Mouse (Mus musculus) gastrocnemius, postnatal 10 days (tissue): ENCODE measurements around the gene Smyd3. TPM values are rescaled to one million over a fixed set of nuclear protein-coding genes. Genes with fewer than 3 reads are reported as not detected.

Experiments used
- DNase-seq: peaks from one replicate; pipeline ENCODE4 v3.0.0; 2021; ENCODE audit warnings: mixed read lengths
- total RNA-seq, 2 experiments: library from RNA; stranded (reverse); gene quantifications; 2 replicates each; pipeline ENCODE4 v1.2.3; 2021

The Smyd3 gene
- total RNA-seq, 2 experiments from 2014 or later: 5.8 to 6.1 TPM

- no peak for DNase-seq
These were observed 457.5 kb downstream of the Smyd3 start for GRCm38 (mm10) chr1:179060113-179060955.

DNA sequence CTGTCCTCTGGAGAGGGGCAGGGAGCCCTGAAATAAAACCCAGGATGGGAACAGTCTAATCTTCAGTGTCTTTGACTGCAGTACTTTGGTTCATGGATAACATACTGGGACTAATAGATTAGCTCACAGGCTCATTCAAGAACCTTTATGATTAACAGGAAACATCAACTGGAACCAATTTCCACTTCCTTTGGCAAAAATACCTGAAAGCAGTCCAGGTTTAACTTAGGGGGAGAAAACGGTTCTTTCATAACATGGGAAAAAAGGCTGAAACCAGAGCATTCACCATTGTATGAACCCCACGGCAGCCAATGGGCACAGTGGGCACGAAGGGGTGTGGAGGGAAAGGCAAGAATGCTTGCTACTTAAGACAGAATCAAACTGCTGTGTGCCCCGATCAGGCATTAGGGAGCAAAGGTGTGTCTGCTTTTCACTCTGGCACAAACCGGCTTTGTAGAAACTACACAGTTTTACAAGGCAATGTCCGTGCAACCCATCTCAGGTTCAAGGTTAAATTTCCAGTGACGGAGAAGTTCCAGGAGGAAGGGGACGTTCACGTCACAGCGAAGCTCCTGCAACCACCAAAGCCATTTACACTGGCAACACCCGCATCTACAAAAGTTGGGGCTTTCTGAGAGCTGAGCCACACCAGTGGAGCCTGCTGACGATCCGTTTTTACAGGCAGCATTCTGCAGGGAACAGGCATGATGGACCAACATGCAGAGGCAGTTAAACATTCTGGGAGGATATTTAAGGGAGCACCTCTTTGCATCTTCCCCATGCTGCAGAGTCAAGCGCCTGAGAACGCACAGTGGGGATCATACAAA, 458.3 kb downstream of the Smyd3 start:
- DNase-seq: no peak

DNA sequence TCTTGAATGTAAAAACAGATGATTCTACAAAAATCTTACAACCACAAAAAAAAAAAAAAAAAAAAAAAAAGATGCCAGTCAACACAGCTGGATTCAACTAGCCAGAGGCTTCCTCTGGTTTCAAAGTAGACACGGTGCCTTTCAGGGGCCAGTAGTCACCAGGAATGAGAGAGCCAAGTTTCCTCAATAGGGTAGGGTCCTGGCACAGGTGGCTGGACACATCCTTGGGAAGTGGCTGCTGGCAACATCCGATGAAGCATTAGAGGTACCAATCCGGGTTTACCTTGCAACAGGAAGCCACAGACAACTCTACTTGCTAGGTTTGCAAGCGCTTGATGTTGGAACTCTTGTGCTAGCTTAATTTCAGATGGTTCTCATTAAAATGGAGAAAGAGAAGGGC, 459.2 kb downstream of the Smyd3 start:
- no peak for DNase-seq

DNA sequence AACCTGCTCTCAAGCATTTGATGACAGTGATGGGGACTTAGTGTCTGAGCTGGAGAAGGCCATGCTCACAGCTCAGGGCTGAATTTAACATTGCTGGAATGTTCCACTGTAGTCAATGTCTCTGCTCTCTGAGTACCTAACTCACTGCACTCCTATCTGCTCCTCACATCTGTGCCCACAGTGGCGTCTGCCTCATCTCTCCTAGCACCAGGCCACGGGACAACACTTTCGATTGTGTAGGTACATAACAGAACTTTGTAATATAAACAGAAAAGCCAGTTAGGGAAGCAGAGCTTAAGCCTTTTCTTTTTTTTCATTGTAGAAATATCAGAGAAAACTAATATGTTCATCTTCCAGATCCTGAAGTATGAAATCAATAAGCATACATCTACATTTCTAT, 462.1 kb downstream of the Smyd3 start:
- DNase-seq: no peak

GRCm38 (mm10) chr1:179054385-179055116, 463.3 kb downstream of the Smyd3 start:
- DNase-seq: no peak

- no peak for DNase-seq
These were observed 465.2 kb downstream of the Smyd3 start for GRCm38 (mm10) chr1:179052545-179053180.

GRCm38 (mm10) chr1:179047931-179048596, 469.8 kb downstream of the Smyd3 start:
- no peak for DNase-seq

DNA sequence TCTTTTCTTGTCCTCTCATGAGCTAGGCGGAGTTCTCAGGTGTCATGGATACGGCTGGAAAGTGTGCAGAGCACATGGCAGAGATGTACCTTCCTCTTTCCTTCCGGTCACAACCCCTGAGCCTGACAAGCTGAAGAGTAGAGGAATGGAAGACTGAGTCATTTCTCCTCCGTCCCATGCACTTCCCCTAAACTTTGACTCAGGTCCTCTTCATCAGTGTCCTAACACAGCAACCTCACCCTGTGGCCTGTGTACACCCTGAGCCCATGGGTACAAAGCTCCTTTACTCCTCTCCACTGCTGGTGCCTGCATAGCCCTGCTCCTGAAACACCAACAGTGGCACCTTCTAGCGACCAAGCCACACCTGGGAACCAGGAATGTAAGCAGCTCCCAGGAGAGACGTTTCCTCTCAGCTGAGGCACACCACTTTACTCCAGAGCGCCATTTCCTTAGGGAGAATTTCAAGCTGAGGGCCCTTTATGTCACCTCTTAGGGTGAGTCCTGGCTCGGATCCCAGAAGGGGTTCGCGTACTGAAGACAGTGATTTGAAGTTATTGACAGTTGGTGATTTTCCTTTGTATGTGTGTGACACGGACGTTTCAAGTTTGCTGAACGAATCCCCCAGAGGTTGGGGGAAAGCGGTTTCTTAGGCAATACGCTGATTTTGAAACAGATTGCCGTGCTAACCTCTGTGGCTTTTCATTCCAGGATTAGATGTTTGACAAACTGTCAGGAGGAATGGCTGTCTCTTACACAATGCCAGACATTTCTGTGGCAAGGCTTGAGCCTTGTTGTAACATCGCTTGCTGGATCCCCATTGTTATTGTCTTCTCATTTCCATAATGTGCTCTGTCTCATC, 471.8 kb downstream of the Smyd3 start:
- no peak for DNase-seq

- DNase-seq: no peak
These were observed 473.7 kb downstream of the Smyd3 start for GRCm38 (mm10) chr1:179044165-179044564.

GRCm38 (mm10) chr1:179043644-179044043, 474.2 kb downstream of the Smyd3 start:
- no peak for DNase-seq

- no peak for DNase-seq
These were observed 475.9 kb downstream of the Smyd3 start for GRCm38 (mm10) chr1:179041905-179042337.

DNA sequence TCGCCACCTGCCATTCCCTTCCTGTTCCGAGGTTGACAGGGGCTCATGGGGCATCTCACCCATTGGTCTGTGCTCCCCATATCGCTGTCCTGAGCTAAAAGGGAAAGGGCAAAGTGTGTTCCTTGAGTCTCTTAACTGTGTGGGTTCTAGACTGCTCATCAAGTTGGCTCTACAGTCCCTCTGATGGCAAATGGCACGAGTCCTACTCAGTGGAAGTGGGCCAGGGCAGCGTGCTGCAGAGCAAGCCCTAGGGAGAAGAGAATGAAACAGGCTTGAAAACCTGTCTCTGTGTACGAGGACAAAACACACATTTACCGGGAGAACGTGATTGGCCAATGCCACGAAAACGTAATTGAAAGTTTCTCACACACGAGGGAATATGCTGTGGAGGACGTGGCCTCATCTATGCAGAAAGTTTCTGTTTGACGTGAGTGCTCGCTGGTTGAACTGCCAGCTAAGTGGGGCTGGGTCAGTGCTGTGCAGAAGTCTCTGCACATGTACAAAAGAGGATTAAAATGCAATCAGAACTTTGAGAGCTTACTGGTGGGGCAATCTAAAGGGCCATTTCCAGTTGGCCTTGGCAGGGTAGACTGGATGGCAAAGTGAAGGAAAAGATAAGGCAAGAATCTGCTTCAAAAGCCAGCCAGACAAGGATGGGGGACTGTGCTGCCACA, 476.5 kb downstream of the Smyd3 start:
- DNase-seq: no peak

GRCm38 (mm10) chr1:179038801-179039200, 479.0 kb downstream of the Smyd3 start:
- no peak for DNase-seq

DNA sequence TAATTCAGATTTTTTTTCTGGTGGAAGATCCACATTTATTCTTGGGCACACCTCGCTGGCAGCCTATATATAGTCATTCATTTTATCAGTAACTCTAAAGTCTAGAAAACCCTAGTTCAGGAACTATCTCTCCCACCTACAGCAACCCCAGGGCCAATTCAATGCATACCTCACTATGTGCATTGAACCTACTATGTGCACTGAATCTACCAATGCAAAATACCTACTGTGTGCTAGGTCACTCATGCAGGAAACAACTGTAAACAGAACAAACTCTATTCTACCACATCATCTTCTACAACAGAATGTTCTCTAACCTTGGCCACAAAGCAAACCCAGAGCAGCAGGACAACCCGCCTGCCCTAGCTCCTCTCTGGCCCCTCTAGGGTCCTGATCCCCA, 484.9 kb downstream of the Smyd3 start:
- no peak for DNase-seq

GRCm38 (mm10) chr1:179031581-179031980, 486.3 kb downstream of the Smyd3 start:
- DNase-seq: no peak

DNA sequence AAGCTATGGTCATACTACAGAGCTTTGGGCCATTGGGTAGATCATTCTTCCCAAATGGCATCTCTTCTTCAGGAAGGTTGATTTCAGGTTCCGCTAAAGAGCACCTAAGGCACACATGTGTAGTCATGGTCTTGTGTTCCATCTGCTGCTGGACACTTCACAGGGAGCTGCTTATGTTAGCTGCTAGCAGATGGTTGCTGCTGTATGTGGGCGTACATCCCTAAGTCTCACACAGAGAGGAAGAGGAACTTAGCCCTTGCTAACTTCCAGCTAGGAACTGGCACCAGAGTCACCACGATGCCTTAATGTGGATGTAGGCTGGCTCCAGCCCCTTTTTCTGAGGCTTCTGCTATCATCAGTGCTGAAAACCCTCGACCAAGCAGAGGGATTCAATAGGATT, 491.2 kb downstream of the Smyd3 start:
- no peak for DNase-seq

- no peak for DNase-seq
These were observed 492.7 kb downstream of the Smyd3 start for GRCm38 (mm10) chr1:179025169-179025568.

GRCm38 (mm10) chr1:179023486-179023885, 494.4 kb downstream of the Smyd3 start:
- DNase-seq: no peak

DNA sequence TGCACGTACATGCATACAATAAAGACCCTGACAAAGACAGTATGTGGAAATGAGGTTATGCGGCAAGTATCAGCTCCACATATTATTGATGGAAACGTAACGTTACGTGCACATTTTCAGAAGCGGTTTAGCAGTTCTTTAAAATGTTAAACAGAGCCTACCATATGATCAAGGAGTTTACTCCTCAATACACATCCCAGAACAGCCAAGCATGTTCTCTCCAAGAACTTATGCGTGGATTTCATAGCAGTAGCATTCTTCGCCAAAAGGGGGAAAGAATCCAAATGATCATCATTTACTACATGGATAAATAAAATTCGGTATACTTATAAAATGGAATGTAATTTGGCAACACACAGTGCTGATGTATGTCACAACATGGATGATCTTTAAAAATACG, 500.4 kb downstream of the Smyd3 start:
- DNase-seq: no peak

- DNase-seq: no peak
These were observed 504.8 kb downstream of the Smyd3 start for GRCm38 (mm10) chr1:179013021-179013420.
